Mouse (Mus musculus): ENCODE measurements at regions not wholly inside any gene's neighbourhood (a gene's known extent, or its start where the extent isn't known, plus 50 kb on each side); places are given as distances from the start of the nearest gene placed in this dataset.

DNA sequence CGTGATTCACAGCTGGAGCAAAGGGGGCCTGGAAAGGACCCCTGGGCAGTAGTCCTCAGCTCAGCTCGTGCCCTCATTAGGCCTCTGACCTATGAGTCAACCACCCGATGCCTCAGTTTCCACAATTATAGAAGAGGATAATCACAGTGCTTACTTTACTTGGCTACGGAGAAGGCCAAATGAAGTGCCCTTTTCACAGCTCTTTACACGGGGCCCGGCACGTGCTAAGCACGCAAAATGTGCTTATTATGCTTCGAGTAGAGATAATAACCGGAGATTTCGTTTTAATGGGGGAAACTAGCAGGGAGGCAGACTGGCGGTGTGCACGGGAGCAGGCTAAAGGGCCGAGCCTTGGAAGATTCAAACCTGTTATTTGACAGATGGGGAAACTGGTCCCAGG, 102.4 kb upstream of the Jun start:
- DNase-seq: no peak

DNA sequence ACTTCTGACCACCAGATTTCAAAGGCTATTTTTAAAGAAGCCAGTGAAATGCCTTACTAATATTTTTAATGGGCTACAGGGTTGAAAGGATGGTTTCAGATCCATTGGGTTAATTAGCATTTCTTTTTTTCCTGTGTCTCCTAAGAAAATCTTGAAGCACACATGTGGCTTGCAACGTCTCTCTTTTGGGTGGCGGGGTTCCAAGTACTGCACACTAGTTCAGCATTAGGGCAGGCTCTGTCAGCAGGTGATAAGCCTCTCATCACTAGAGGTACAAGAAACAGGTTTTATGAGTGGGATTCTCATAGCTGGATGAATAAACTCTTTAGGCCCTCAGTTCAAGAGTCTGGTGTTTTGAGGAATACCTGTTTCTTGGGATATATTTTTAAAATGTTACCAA, 103.2 kb upstream of the Jun start:
- DNase-seq: no peak

DNA sequence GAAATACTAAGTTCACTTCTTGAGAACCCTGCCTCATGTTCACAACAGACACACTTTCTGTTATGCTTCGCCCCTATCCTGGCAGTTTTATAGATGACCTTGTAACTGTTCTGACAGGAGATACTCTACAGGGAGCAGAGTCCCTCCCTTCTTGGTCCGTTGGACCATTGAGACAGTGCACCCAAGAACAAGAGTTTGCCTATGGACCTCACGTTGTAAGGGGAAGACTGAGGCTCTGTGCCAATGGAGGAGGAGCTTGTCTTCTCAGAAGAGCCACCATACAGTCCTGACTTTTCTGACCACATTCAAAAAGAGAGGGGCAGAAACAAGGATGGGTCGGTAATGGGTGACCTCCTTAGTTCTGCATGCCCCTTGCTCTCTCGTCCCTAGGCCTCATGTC, 103.8 kb upstream of the Jun start:
- no peak for DNase-seq

DNA sequence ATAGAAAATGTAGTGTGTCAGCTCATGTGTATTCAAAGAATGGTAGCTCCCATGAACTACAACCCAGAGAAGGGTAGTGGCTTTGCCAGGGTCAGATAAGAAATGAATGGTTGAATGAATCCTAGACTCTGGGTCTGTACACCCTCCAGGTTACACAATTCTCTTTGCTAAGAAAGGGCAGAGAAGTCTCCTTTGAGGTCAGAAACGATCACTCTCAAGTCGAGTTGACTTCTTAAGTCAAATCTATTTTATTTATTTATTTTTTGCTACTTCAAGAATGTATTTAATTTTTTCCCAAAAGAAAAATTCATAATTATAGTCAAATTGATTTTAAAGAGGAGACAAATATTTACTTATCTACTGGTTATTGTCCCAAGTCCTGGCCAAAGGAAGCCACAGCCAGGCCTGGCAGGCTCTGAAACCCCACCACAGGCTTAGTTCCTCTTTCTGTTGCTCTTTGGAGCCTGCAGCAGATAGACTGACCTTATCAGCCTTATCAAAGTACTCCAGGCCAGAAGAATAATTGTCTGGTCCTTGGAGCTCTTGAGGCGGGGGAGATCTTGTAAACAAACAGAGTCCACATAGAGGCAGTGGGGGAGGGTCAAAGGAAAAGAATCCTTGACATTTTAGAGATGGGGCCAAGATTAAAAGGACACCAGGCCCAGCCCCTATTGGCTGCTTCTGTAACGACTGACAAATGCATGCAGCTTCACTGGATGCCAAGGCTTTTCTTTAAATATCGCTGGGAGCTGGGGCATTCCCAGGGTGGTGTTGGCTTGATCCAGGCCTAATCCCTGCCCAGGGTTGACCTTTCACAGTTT, 104.6 kb upstream of the Jun start:
- DNase-seq: peak; percentile 60

DNA sequence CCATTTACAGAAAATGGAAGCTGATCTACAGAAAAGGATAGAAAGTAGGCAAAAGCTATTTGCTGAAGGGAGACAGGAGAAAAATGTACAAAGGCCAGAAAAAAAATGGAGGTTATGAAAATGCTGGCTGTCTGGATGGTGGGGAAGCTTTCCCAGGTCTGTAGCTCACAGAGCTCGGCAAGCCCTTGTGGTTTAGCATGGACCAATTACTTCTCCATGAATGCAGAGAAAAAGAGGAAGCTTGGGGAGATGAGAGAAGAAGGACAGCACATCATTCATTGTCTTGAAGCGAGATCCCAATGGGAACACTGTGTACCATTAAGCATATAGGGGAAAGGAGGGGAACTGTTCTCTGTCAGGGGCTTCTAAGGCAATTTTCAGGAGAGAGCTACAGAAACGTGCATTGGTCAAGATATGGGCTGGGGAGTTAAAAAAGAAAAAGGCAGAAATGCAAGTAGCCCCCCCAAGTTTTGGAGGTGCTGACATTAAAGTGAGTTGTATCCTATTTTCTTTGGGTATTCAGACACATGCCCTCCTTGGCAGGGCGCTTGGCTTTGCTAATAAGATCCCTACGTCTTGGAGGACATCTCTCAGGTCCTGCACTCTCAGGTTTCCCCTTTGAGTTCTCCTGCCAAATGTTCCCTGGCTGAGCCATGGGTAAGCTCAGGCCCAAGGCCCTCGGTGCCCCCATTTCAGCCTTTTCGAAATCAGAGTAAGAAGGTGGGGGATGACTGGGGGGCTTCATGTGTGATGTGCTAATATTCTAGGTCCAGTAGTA, 105.8 kb upstream of the Jun start:
- no peak for DNase-seq

DNA sequence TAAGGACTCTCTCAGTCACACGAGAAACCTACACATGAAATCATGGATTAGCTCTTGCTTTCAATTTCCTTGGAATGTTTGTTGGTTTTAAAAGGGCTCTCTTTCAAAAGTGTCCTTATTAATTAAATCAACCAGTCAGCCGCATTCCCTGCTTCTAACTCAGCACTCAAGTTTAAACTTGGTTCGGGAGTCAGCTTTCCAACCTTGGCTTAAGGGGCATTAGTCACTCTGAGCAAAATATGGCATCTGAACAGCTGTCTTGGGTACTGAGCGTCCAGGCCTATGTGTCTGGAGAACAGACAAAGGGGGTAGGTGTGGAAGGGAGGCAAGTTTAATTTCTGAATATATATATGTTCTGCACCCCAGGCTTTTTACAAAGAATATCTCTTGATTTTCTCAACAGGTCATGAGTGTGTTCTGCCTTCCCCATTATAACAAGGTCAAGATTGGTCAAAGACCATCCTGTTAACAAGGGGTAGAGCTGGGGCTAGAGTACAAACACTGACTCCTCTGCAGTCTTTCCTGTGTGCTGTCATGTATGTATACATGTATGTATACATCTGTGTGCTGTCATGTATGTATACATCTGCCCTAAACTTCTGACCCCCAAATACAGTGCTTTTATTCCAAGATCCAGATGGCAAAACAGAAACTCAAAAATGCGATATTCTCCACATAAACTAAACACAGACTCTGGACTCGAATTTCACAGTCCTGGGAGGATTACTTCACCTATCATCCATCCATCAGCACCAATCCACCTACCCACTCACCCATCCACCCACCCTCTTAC, 106.8 kb upstream of the Jun start:
- no peak for DNase-seq

DNA sequence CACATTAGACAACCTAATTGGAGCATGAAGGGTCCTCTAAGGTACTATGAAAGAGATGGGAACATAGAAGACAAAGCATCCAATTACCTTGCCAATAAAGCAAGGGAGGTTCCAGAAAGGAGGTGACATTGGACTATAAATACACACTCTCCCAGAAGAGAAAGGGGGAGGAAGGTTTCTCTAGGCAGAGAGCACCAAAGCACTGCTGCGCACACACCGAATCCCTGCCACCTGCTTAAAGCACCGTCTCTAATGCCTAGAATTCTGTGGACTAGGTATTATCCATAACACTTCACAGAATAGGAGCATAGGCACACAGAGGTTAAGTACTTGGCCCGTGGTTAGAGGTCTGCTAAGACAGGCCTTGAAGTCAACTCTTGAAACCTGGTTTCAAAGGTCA, 107.8 kb upstream of the Jun start:
- no peak for DNase-seq

DNA sequence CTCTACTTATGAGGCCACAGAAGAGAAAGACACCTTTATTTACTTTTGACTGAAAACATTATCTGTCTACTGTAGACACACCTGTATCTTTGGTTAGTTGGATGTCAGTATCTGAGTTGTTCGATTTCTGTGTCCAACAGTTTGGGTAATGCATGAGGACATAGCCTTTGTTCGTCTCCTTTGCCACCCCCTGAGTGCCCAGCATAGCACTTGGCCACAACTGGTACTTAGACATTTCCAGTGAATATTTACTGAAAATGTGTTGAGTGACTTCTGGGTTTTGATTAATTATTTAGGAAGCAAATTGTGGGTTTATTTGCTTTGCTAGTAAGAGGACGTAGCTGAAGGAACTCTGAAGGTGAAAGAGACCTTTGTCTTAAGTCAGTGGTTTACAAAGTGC, 108.4 kb upstream of the Jun start:
- no peak for DNase-seq

DNA sequence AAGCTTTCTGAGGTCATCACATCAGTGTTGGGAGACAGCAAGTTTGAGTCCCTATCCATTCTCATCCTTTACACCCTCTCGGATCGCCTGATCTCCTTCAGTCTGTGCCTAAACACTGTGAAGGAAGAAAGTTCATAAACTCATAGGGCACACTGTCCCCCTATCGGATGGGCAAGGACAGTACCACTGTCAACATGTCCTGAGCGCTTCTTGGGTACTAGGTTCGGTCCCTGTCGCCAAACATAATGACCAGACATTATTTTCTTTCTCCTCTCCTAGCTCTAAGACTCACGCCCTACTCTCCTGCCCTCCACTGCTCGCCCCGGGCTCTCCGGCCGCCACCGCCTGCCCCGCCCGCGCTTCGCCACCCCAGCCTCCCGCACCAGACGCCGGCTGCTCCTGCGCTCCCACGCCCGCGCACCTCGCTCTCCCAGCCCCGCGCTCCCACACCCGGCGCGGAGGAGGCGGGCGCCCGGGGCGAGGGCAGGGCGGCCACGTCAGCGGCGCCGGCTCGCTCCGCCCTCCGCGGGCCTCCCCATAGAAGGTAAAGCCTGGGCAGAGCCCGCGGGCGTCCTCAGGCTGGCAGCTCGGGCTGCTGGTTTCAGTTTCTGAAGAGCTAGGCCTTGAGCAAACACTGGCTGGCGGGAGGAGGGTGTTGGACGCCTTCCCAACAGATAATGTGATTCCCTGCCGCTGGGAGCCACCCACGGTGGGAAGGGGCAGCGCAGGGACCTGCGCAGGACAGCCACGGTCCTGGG, 109.1 kb upstream of the Jun start:
- peak; percentile 95 for DNase-seq

DNA sequence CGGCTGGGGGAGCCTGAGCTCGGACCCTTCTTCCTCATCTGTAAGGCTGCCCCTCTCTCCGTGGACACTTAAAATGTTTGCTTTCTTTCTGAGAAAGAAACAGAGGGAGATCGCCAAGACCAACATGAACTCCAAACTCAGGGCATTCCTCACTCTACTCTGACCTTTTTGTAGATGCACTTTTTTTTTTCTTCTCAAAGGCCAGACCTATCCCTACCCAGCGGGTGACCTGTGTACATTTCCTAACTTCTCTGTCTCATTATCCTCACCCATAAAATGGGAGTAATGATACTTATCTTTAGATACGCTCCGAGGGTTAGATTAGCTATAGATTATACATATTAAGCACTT, 109.6 kb upstream of the Jun start:
- no peak for DNase-seq

DNA sequence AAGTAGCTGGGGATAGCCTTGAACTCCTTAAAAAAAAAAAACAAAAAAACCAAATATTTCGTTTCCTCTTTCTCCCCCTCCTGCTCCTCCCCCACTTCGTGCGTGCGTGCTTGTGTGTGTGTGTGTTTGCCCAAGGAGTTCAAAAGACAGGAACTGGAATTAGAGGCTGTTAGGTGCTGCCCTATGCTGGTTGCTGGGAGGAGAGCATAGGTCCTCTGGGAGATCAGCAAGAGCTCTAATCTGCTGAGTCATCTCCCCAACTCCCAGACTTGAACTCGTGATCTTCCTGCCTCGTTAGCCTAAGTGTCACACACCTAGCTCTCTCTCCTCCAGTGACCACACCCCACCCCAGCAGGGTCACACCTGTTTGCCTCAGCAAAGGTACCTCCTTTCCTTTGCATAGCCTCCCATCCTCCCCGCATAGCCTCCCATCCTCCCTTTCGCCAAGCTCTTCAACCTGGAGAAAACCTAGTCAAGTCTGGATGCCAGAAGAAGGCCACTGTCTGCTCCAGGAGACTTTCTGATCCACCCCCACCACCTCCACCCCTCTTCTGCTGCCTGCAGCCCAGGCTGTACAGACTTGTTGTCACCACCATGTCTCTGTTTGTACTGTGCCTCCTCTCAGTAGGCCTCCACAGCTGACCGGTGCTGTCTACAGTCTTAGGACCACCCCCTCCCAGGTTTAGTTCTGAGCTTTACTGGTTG, 110.5 kb upstream of the Jun start:
- no peak for DNase-seq

DNA sequence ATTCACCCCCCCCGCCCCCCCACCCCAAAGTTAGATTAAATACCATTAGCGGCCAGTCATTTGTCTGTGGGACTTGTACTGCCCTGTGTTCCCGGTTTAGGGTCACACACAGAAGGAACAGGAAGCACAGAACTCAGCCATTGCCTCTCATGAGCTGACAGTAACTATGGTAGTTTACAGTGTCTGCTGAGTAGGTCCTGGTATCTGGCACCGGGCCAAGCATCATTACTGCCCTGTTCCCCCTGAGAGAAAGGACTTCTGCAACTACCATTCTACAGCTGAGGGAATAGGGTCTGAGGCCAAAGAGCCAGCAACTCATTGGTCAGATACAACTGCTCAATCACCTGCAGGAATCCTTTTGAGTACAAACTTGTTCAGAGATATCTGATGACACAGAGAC, 111.4 kb upstream of the Jun start:
- DNase-seq: no peak

DNA sequence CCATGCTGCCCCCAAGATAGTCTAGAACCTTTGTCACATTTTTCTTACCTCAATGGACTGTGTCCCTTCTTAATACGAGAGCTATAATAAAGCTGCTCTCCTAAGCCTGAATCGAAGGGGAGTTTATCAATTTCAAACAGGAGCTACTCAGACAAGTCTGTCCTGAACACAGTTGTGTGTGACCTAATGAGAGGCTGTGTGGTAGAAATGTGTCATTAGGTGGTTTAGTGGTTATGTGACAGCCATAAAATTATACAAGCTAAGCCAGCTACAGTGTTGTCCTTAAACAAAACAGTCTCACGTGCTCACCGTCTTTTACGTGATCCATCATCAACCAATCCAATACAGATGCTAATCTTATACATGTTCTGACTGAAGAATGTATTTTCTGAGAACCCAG, 114.5 kb upstream of the Jun start:
- no peak for DNase-seq

DNA sequence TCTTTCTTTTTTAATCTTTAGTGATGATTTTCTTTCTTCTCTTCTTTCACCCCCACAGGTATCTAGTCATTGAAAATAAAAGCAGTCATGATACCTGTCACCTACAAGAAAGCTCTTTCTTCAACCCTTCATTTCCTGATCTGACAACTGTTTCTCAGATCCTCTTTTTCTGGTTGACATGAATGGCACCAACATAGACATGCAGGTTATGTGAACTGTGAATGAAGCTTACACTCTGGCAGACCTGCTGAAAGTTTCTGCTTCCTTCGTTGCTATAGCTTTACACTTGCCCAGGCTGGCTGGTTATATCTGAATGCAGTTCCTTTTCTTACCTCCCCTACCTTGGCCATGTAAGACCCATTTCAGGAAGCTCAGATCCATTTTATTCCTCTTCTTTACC, 115.2 kb upstream of the Jun start:
- no peak for DNase-seq

DNA sequence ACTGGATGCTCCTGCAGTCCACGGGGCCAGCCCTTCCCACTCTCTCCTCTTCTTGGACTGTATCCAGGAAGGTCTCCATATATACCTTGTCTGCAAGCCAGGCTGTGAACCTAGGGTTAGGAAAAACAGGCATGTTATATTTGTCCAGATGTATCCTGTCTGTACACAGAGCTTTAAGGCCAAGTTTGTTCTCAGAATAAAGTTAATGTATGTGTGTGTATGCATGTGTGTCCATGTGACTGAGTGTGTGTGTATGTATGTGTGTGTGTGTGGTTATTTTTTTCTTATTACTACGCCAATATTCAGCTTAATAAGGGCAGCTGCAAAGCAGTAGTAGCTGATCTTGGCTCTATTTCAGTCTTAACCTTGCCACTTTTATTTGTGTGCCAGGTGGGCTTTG, 117.7 kb upstream of the Jun start:
- no peak for DNase-seq

DNA sequence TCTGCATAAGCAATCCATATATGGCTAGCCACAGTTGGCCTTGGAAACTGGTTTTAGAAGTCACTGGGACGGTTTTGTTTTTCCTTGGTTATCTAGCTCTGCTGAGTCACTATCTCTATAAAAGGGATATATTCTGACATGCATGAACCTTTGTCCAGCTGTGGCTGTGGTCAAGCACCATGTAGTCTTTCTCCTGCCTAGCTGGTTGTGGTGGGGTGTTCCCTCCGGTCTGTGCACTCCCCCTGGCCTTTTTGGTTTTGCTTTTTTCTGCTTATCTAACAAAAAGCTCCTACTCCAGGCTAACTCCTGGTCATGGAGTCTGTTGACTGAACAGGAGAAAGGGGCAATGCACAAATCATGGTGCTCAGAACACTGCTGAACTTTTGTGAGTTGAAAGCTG, 125.7 kb upstream of the Jun start:
- no peak for DNase-seq

DNA sequence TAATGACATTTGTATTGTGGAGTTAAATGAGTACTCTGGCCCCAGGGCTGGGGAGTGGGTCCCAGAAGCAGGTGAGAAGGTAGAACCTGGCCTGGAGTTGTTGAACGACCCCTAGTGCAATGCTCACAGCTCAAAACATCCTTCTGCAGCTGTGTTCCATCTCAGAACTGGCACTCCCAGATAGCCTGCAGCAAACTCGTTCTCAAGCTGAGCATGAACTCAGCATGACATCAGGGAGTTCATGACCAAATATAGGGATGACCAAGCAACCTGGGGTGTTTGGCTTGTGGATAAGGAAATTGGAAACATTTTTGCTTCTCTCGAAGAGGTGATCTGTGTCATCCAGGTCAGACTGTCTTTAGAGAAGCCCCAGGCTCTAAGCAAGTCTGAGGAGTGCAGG, 126.4 kb upstream of the Jun start:
- no peak for DNase-seq

DNA sequence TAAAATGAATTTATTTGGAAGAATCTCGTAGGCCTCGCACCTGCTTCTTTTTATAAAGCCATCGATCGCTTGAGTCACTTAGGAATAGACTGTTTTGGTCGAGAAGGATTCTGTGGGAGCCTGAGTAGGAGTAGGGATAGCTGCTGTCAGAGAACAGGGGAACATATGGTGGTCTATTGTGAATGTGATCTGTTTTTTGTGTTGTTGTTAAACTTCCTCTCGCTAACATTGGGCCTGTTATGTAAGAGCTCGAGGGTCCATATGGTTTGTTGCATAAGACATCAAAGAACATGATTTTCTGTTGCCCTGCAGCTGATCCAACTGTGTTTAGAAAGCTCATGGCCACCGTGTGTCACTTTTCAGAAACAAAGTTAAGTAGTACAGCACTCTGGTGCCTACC, 126.9 kb upstream of the Jun start:
- no peak for DNase-seq

DNA sequence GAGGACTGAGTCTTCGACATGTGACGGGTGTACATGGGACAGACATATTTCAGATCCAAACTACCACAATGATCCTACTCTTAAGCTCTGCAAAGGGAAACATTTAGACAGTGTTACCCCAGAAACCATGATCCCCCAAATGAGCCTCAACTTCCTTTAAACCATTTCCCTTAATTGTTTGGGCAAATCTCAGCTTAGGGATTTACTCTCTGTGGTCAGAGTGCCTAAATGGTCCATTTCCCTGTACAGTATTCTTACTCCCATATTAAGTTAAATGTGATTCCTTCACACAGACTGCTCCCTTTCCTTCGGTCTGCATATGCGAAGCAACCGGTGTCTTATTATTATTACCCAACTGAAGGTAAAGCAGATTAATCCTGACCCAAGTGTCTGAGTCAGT, 128.4 kb upstream of the Jun start:
- DNase-seq: no peak

DNA sequence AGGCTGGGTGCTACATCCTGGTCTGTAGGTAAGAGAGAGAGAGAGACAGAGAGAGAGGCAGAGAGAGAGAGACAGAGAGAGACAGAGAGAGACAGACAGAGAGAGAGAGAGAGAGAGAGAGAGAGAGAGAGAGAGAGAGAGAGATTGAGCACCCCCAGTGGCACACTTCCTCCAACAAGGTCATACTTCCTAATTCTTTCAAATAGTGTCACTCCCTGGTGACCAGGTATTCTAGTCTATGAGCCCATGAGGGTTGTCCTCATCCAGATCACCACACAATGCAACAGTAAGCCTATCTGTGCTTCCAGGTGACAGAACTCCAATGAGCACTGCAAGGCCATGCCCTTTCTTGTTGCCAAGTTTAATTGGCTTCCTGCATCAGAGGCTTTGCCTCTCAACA, 129.0 kb upstream of the Jun start:
- DNase-seq: no peak

DNA sequence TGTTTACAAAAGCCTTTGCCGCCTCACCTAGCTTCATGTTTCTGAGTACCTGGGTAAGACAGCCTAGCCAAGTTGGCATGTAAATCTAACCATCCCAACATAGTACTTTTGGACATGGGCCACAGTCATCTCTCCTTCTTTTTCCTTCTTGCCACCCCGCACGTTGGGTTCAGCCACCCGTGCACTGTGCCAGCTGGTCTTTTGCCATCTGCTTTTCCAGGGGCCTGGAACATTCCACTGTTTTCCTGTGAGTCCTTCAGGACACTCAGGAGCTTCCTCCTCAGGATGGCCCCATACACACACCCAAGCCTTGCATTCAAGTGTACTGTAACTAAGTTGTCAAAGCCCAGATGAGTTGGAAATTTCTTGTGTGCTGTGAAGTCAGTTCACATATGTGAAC, 132.2 kb upstream of the Jun start:
- peak; percentile 23 for DNase-seq

DNA sequence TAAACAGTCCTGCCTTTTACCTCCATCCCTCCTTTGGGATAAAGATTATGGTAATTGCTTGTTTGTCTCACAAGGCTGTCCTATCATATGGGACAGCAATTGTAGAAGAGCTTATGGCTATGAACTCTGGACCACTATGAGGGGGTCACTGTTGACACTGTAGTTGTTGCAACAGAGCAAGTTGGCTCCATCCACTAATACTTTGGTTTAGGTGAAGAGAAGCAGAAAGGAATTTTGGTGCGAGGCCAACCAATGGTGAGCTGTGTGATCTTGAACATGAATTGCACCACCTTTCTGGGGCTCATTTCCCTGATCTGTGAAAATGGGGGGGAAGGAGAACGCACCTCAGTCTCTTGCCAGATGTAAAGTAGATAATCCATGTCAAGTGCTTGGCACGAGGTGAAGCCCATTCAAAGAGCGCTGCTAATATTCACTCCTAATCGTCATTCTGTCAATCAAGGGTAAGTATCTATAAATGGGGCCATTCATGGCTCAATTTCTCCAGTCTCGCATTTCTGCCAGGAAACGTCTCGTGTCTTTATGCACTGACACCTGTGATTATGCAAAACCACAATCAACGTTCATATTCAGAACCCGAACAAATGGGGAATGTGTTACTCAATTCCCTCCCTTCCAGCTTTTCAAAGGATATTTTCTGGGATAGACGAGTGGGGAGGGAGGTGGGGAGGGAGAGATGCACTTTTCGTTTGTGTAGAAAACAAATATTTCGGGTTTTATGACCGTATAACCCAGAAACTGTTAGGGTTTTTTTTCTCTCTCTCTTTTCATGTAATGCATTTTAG, 133.3 kb upstream of the Jun start:
- no peak for DNase-seq

Data from kidney, postnatal 14 days (tissue).